Mouse (Mus musculus) MEL (cell line): Measurements from ENCODE around the gene Mrpl10. TPM values are rescaled to one million over a fixed set of nuclear protein-coding genes. Genes with fewer than 3 reads are reported as not detected.
A peak's percentile ranks its signal among the peaks of the same experiment; 100 is the strongest.

Experiments used
- DNase-seq: peaks from one replicate; pipeline ENCODE4 v3.0.0; 2011; ENCODE audit warnings: low read depth, low spot score
- H3K27ac ChIP-seq: 2 replicates; pipeline ENCODE4 v1.5.1; 2012; ENCODE audit warnings: low read depth, mild to moderate bottlenecking, control low read depth, low read length, moderate library complexity; ENCODE audit not compliant: control insufficient read depth
- H3K27me3 ChIP-seq, 2 experiments: fragments of 150-350 bp in 1 of 2; sonication (generic) in 1 of 2; 2 replicates each; pipeline ENCODE4 v1.6.1; 2012; ENCODE audit warnings: low read length in 2 of 2, mild to moderate bottlenecking in 2 of 2, improper control_type of control experiment in 1 of 2, moderate library complexity in 1 of 2; ENCODE audit not compliant: insufficient read depth in 2 of 2, control insufficient read depth in 1 of 2
- H3K36me3 ChIP-seq, 2 experiments: 2 replicates each; pipeline ENCODE4 v1.6.1; 2012 to 2014; ENCODE audit warnings: low read length in 2 of 2, improper control_type of control experiment in 1 of 2, inconsistent platforms in 1 of 2, mild to moderate bottlenecking in 1 of 2; ENCODE audit not compliant: insufficient read depth in 2 of 2, control insufficient read depth in 1 of 2
- H3K4me1 ChIP-seq, 2 experiments: fragments of 150-350 bp in 1 of 2; sonication (generic) in 1 of 2; 2 replicates each; pipeline ENCODE4 v1.6.1; 2012; ENCODE audit warnings: low read length in 2 of 2, improper control_type of control experiment in 1 of 2, mild to moderate bottlenecking in 1 of 2; ENCODE audit not compliant: insufficient read depth in 2 of 2, control insufficient read depth in 1 of 2
- H3K4me3 ChIP-seq, 2 experiments: fragments of 150-350 bp in 1 of 2; sonication (generic) in 1 of 2; 2 replicates each; pipeline ENCODE4 v1.5.1; 2012; ENCODE audit warnings: low read depth in 2 of 2, low read length in 2 of 2, mild to moderate bottlenecking in 2 of 2, moderate library complexity in 2 of 2, control low read depth in 1 of 2, improper control_type of control experiment in 1 of 2; ENCODE audit not compliant: control insufficient read depth in 1 of 2, insufficient read depth in 1 of 2
- H3K79me2 ChIP-seq: 2 replicates; pipeline ENCODE4 v1.6.1; 2012; ENCODE audit warnings: mild to moderate bottlenecking, low read length, moderate library complexity; ENCODE audit not compliant: control insufficient read depth, poor library complexity, insufficient read depth
- H3K9ac ChIP-seq: 2 replicates; pipeline ENCODE4 v1.6.1; 2012; ENCODE audit warnings: low read depth, mild to moderate bottlenecking, control low read depth, low read length, moderate library complexity; ENCODE audit not compliant: control insufficient read depth, poor library complexity, severe bottlenecking
- H3K9me3 ChIP-seq: fragments of 150-350 bp; sonication (generic); replicated peaks from 2 replicates; pipeline ENCODE4 v1.6.1; 2012; ENCODE audit warnings: mild to moderate bottlenecking, low read length, improper control_type of control experiment, moderate library complexity; ENCODE audit not compliant: insufficient read depth
- CHD2 ChIP-seq: IDR thresholded peaks from 2 replicates; pipeline ENCODE4 v1.6.1; 2011; ENCODE audit warnings: low read length, improper control_type of control experiment
- CTCF ChIP-seq, 3 experiments: IDR thresholded peaks in 2 of 3; conservative IDR thresholded peaks in 1 of 3; 2 replicates each; pipeline ENCODE4 v1.5.1; 2011 to 2012; ENCODE audit warnings: low read length in 3 of 3, low read depth in 2 of 3, mild to moderate bottlenecking in 2 of 3, improper control_type of control experiment in 1 of 3, inconsistent platforms in 1 of 3, mixed read lengths in 1 of 3, moderate library complexity in 1 of 3; ENCODE audit not compliant: control insufficient read depth in 1 of 3, insufficient read depth in 1 of 3, poor library complexity in 1 of 3, severe bottlenecking in 1 of 3
- E2F4 ChIP-seq: IDR thresholded peaks from 2 replicates; pipeline ENCODE4 v1.6.1; 2011; ENCODE audit warnings: low read depth, low read length, improper control_type of control experiment, borderline replicate concordance
- ELF1 ChIP-seq: IDR thresholded peaks from 2 replicates; pipeline ENCODE4 v1.6.1; 2014; ENCODE audit warnings: low read depth, mild to moderate bottlenecking, inconsistent platforms, low read length, improper control_type of control experiment, moderate library complexity
- EP300 ChIP-seq, 2 experiments: IDR thresholded peaks; 2 replicates each; pipeline ENCODE4 v1.6.1; 2011; ENCODE audit warnings: improper control_type of control experiment in 2 of 2, low read length in 2 of 2, low read depth in 1 of 2, mild to moderate bottlenecking in 1 of 2
- GABPA ChIP-seq: IDR thresholded peaks from 2 replicates; pipeline ENCODE4 v1.6.1; 2012; ENCODE audit warnings: low read depth, mild to moderate bottlenecking, inconsistent platforms, low read length, improper control_type of control experiment, moderate library complexity
- GATA1 ChIP-seq: IDR thresholded peaks from 2 replicates; pipeline ENCODE4 v1.6.1; 2011; ENCODE audit warnings: low read depth, low read length, improper control_type of control experiment
- HCFC1 ChIP-seq: IDR thresholded peaks from 2 replicates; pipeline ENCODE4 v1.6.1; 2012; ENCODE audit warnings: low read depth, mild to moderate bottlenecking, inconsistent platforms, low read length, improper control_type of control experiment, moderate library complexity
- JUND ChIP-seq: IDR thresholded peaks from 2 replicates; pipeline ENCODE4 v1.6.1; 2011; ENCODE audit warnings: low read depth, mild to moderate bottlenecking, improper control_type of control experiment, low read length
- MAFK ChIP-seq: IDR thresholded peaks from 2 replicates; pipeline ENCODE4 v1.6.1; 2011; ENCODE audit warnings: low read depth, mild to moderate bottlenecking, low read length, improper control_type of control experiment, borderline replicate concordance
- MAZ ChIP-seq: IDR thresholded peaks from 2 replicates; pipeline ENCODE4 v1.6.1; 2012; ENCODE audit warnings: low read depth, mild to moderate bottlenecking, inconsistent platforms, low read length, improper control_type of control experiment
- MXI1 ChIP-seq: IDR thresholded peaks from 2 replicates; pipeline ENCODE4 v1.6.1; 2011; ENCODE audit warnings: mild to moderate bottlenecking, low read depth, low read length, improper control_type of control experiment
- MYB ChIP-seq: IDR thresholded peaks from 2 replicates; pipeline ENCODE4 v1.6.1; 2011; ENCODE audit warnings: mild to moderate bottlenecking, low read depth, low read length, improper control_type of control experiment
- MYC ChIP-seq: IDR thresholded peaks from 2 replicates; pipeline ENCODE4 v1.6.1; 2011; ENCODE audit warnings: low read depth, mild to moderate bottlenecking, low read length, improper control_type of control experiment, moderate library complexity
- POLR2AphosphoS2 ChIP-seq: IDR thresholded peaks from 2 replicates; pipeline ENCODE4 v1.6.1; 2011; ENCODE audit warnings: low read length, improper control_type of control experiment
- POLR2AphosphoS5 ChIP-seq: IDR thresholded peaks from 2 replicates; pipeline ENCODE4 v1.6.1; 2012; ENCODE audit warnings: low read depth, borderline replicate concordance, mild to moderate bottlenecking, inconsistent platforms, low read length, moderate library complexity, mixed read lengths
- RCOR1 ChIP-seq: IDR thresholded peaks from 2 replicates; pipeline ENCODE4 v1.6.1; 2012; ENCODE audit warnings: low read depth, mild to moderate bottlenecking, inconsistent platforms, low read length, improper control_type of control experiment
- TAL1 ChIP-seq: IDR thresholded peaks from 2 replicates; pipeline ENCODE4 v1.6.1; 2012; ENCODE audit warnings: mild to moderate bottlenecking, inconsistent platforms, low read length, moderate library complexity, mixed read lengths
- TCF12 ChIP-seq: IDR thresholded peaks from 2 replicates; pipeline ENCODE4 v1.6.1; 2014; ENCODE audit warnings: low read depth, mild to moderate bottlenecking, inconsistent platforms, low read length, improper control_type of control experiment, moderate library complexity
- USF2 ChIP-seq, 2 experiments: IDR thresholded peaks; 2 replicates each; pipeline ENCODE4 v1.6.1; 2011 to 2012; ENCODE audit warnings: improper control_type of control experiment in 2 of 2, low read length in 2 of 2, borderline replicate concordance in 1 of 2, inconsistent platforms in 1 of 2, low read depth in 1 of 2, mild to moderate bottlenecking in 1 of 2; ENCODE audit not compliant: insufficient read depth in 1 of 2
- ZC3H11A ChIP-seq: IDR thresholded peaks from 2 replicates; pipeline ENCODE4 v1.6.1; 2012; ENCODE audit warnings: low read depth, mild to moderate bottlenecking, inconsistent platforms, low read length, improper control_type of control experiment
- ZKSCAN1 ChIP-seq: IDR thresholded peaks from 2 replicates; pipeline ENCODE4 v1.6.1; 2012; ENCODE audit warnings: low read depth, mild to moderate bottlenecking, inconsistent platforms, low read length, improper control_type of control experiment, moderate library complexity
- ZMIZ1 ChIP-seq: IDR thresholded peaks from 2 replicates; pipeline ENCODE4 v1.6.1; 2012; ENCODE audit warnings: low read depth, mild to moderate bottlenecking, inconsistent platforms, low read length, improper control_type of control experiment, moderate library complexity
- ZNF384 ChIP-seq: IDR thresholded peaks from 2 replicates; pipeline ENCODE4 v1.6.1; 2012; ENCODE audit warnings: low read depth, mild to moderate bottlenecking, inconsistent platforms, low read length, improper control_type of control experiment
- polyA plus RNA-seq, 2 experiments: library from polyadenylated mRNA; stranded (reverse) in 1 of 2; unstranded in 1 of 2; fragments of >175 nt in 1 of 2; fragments of >200 nt in 1 of 2; gene quantifications; 2 replicates each; pipeline versions ENCODE4 v1.2.1 to v1.2.4; 2012; ENCODE audit warnings: low replicate concordance in 2 of 2, low read depth in 1 of 2; ENCODE audit not compliant: insufficient read length in 2 of 2, insufficient read depth in 1 of 2, missing spikeins in 1 of 2
- total RNA-seq: library from RNA; depleted of rRNA; stranded (reverse); fragments of 300-350 nt; gene quantifications from 2 replicates; pipeline ENCODE4 v1.2.3, GENCODE M21; 2012

The Mrpl10 gene
- total and polyA plus RNA-seq, 3 experiments: 79.3 to 106 TPM; not detected in 1

- H3K9ac ChIP-seq: no peak overlapping the region
- TF ChIP-seq POLR2AphosphoS5: no peak
Measured at GRCm38 (mm10) chr11:97003170-97003569, 38.2 kb upstream of the Mrpl10 start.

GRCm38 (mm10) chr11:97007093-97007794 lies 34.1 kb upstream of the Mrpl10 start:
- no peaks in the 10 kb centered on the region for H3K79me2 ChIP-seq
- H3K9me3 ChIP-seq: no peaks in the 10 kb centered on the region
- no peak overlapping the region for H3K4me3 ChIP-seq
- no peak overlapping the region for H3K9ac ChIP-seq
- H3K36me3 ChIP-seq: peaks cover 0 to 25% of the 10 kb centered on the region in 2 experiments; a peak in 2 of 4 replicates
- H3K27me3 ChIP-seq: peaks cover 4 to 7% of the 10 kb centered on the region in 2 experiments; a peak in 3 of 4 replicates
- H3K4me1 ChIP-seq: peaks cover 15 to 28% of the 10 kb centered on the region in 2 experiments
- no peak overlapping the region for H3K27ac ChIP-seq
- TF ChIP-seq ZKSCAN1 (no peak), MYC (no peak), MYB (no peak), GATA1 (peak; percentile 87), MAZ (no peak), POLR2AphosphoS5 (no peak), MAFK (no peak), HCFC1 (no peak), EP300 (IDR thresholded peaks at IDR 0.05; ENCODE audit: low read depth in 1 of 2, low read length in 2 of 2) (peak in 1 of 2 experiments; percentile 59; a peak in 2 of 4 replicates), E2F4 (no peak), ZMIZ1 (no peak), ZC3H11A (no peak), CHD2 (no peak), TCF12 (peak; percentile 57), MXI1 (no peak), JUND (no peak), TAL1 (no peak), USF2 (IDR thresholded peaks at IDR 0.05; ENCODE audit: borderline replicate concordance in 1 of 2, insufficient read depth in 1 of 2, low read depth in 1 of 2, low read length in 2 of 2) (no peak), GABPA (no peak), RCOR1 (peak; percentile 76), ZNF384 (no peak), ELF1 (no peak), CTCF (IDR thresholded peaks at IDR 0.05 in 2 of 3, conservative IDR thresholded peaks at IDR 0.05 in 1 of 3; ENCODE audit: control insufficient read depth in 1 of 3, insufficient read depth in 1 of 3, low read depth in 2 of 3, low read length in 3 of 3, poor library complexity in 1 of 3, severe bottlenecking in 1 of 3) (no peak), POLR2AphosphoS2 (no peak)
- peak; percentile 44 for DNase-seq

More at GRCm38 (mm10) chr11:97003170-97003569, 38.2 kb upstream of the Mrpl10 start:
- Histone ChIP-seq H3K27me3 (peaks cover 0 to 19% of the 10 kb centered on the region in 2 experiments), H3K9me3 (no peaks in the 10 kb centered on the region), H3K79me2 (no peaks in the 10 kb centered on the region), H3K36me3 (peaks cover 0 to 12% of the 10 kb centered on the region in 2 experiments; a peak in 2 of 4 replicates), H3K4me3 (no peak overlapping the region), H3K4me1 (peaks cover 9 to 19% of the 10 kb centered on the region in 2 experiments), H3K27ac (no peak overlapping the region)
- DNase-seq: no peak
